Mouse (Mus musculus): ENCODE data around the gene Vmn1r229. TPM values are rescaled to one million over a fixed set of nuclear protein-coding genes. Genes with fewer than 3 reads are reported as not detected.

The Vmn1r229 gene
- polyA plus RNA-seq (2015; fragmentation: Nextera tagmentation; extraction: Ambion mirVana), result not detected in 2 replicates

- no peaks in the 10 kb centered on the region for H3K4me1 ChIP-seq
- H3K27ac ChIP-seq, result no peak within 1 kb of the TSS
- H3K4me2 ChIP-seq, result no peak within 1 kb of the TSS
- 66% methylated on average over 1 of the region's 1 CpGs for WGBS
- H3K27me3 ChIP-seq (replicated peaks), result no peaks in the 10 kb centered on the region
- no peak for ATAC-seq (replicated peaks)
- no peak within 1 kb of the TSS for H3K4me3 ChIP-seq
- no peak within 1 kb of the TSS for H3K9ac ChIP-seq
- H3K9me3 ChIP-seq, result peaks cover 7% of the 10 kb centered on the region
- no peaks in the 10 kb centered on the region for H3K36me3 ChIP-seq (replicated peaks)
These were observed at the start of gene Vmn1r229 for GRCm38 (mm10) chr17:20811255-20811654. Gene Vmn1r229 (plus strand): TSS chr17:20811555.

GRCm38 (mm10) chr17:20786057-20786456 is 25.3 kb upstream of the Vmn1r229 start, which contains the start of gene Vmn1r228:
Gene Vmn1r228 (minus strand): TSS chr17:20786157.
- Histone ChIP-seq H3K9me3 (peaks cover 12% of the 10 kb centered on the region), H3K9ac (no peak within 1 kb of the TSS), H3K4me1 (no peaks in the 10 kb centered on the region), H3K4me3 (no peak within 1 kb of the TSS), H3K36me3 (replicated peaks) (no peaks in the 10 kb centered on the region), H3K27me3 (replicated peaks) (no peaks in the 10 kb centered on the region), H3K4me2 (no peak within 1 kb of the TSS), H3K27ac (no peak within 1 kb of the TSS)
- no peak for ATAC-seq (replicated peaks)

- Histone ChIP-seq H3K4me3 (no peak within 1 kb of the TSS), H3K27ac (no peak within 1 kb of the TSS), H3K36me3 (replicated peaks) (no peaks in the 10 kb centered on the region), H3K27me3 (replicated peaks) (no peaks in the 10 kb centered on the region), H3K9ac (no peak within 1 kb of the TSS), H3K9me3 (no peaks in the 10 kb centered on the region), H3K4me1 (no peaks in the 10 kb centered on the region), H3K4me2 (no peak within 1 kb of the TSS)
- ATAC-seq (replicated peaks), result no peak
- WGBS, result 11% methylated on average over 1 of the region's 1 CpGs
These were observed 28.8 kb downstream of the Vmn1r229 start, which contains the start of gene Vmn1r230 for GRCm38 (mm10) chr17:20840144-20840543. Gene Vmn1r230 (plus strand): TSS chr17:20840444.

Other genes with a start within 250 kb of the Vmn1r229 start
- gene Vmn2r109, start 246.8 kb upstream of the Vmn1r229 start, polyA plus RNA-seq (2015; fragmentation: Nextera tagmentation; extraction: Ambion mirVana), result not detected in 2 replicates
- not detected in 2 replicates for gene Vmn2r110, start 215.1 kb upstream of the Vmn1r229 start, polyA plus RNA-seq (2015; fragmentation: Nextera tagmentation; extraction: Ambion mirVana)
- not detected in 2 replicates for gene Fpr-rs3, start 186.7 kb upstream of the Vmn1r229 start, polyA plus RNA-seq (2015; fragmentation: Nextera tagmentation; extraction: Ambion mirVana)
- not detected in 2 replicates for gene Vmn1r226, start 128.7 kb upstream of the Vmn1r229 start, polyA plus RNA-seq (2015; fragmentation: Nextera tagmentation; extraction: Ambion mirVana)
- gene Vmn1r227, start 81.7 kb upstream of the Vmn1r229 start, polyA plus RNA-seq (2015; fragmentation: Nextera tagmentation; extraction: Ambion mirVana), result not detected in 2 replicates
- not detected in 2 replicates for gene Vmn1r228, start 25.4 kb upstream of the Vmn1r229 start, polyA plus RNA-seq (2015; fragmentation: Nextera tagmentation; extraction: Ambion mirVana)
- gene Vmn1r230, start 28.9 kb downstream of the Vmn1r229 start, polyA plus RNA-seq (2015; fragmentation: Nextera tagmentation; extraction: Ambion mirVana), result not detected in 2 replicates
- not detected in 2 replicates for gene Vmn1r231, start 93.5 kb downstream of the Vmn1r229 start, polyA plus RNA-seq (2015; fragmentation: Nextera tagmentation; extraction: Ambion mirVana)
- gene Vmn1r232, start 108.2 kb downstream of the Vmn1r229 start, polyA plus RNA-seq (2015; fragmentation: Nextera tagmentation; extraction: Ambion mirVana), result not detected in 2 replicates
- 786 and 809 TPM in 2 replicates for gene Ppp2r1a, start 133.8 kb downstream of the Vmn1r229 start, polyA plus RNA-seq (2015; fragmentation: Nextera tagmentation; extraction: Ambion mirVana)
- not detected in 2 replicates for gene Vmn1r233, start 184.9 kb downstream of the Vmn1r229 start, polyA plus RNA-seq (2015; fragmentation: Nextera tagmentation; extraction: Ambion mirVana)
- 17.7 and 20.4 TPM in 2 replicates for gene Zfp160, start 197.3 kb downstream of the Vmn1r229 start, polyA plus RNA-seq (2015; fragmentation: Nextera tagmentation; extraction: Ambion mirVana)